Mouse (Mus musculus) E14TG2a.4 (cell line): Measurements from ENCODE around the gene Crygn.

Experiments
- H3K27me3 ChIP-seq: 2 replicates; pipeline ENCODE4 v1.6.1; 2014; ENCODE audit warnings: low read length, control low read depth; ENCODE audit not compliant: insufficient read depth
- H3K36me3 ChIP-seq: 2 replicates; pipeline ENCODE4 v1.6.1; 2014; ENCODE audit warnings: low read length, control low read depth; ENCODE audit not compliant: insufficient read depth
- H3K4me1 ChIP-seq: replicated peaks from 2 replicates; pipeline ENCODE4 v1.6.1; 2014; ENCODE audit warnings: low read depth, low read length, control low read depth
- H3K4me3 ChIP-seq: replicated peaks from 2 replicates; pipeline ENCODE4 v1.5.1; 2014; ENCODE audit warnings: mild to moderate bottlenecking, low read length
- H3K9me3 ChIP-seq: 2 replicates; pipeline ENCODE4 v1.6.1; 2014; ENCODE audit warnings: low read length, control low read depth
- CTCF ChIP-seq: conservative IDR thresholded peaks from 2 replicates; pipeline ENCODE4 v1.5.1; 2014; ENCODE audit warnings: low read length
- NANOG ChIP-seq: IDR thresholded peaks from 2 replicates; pipeline ENCODE4 v1.6.1; 2014; ENCODE audit warnings: borderline replicate concordance, low read length, mixed read lengths
- POU5F1 ChIP-seq: IDR thresholded peaks from 2 replicates; pipeline ENCODE4 v1.6.1; 2014; ENCODE audit warnings: low read length, borderline replicate concordance

The Crygn gene

DNA sequence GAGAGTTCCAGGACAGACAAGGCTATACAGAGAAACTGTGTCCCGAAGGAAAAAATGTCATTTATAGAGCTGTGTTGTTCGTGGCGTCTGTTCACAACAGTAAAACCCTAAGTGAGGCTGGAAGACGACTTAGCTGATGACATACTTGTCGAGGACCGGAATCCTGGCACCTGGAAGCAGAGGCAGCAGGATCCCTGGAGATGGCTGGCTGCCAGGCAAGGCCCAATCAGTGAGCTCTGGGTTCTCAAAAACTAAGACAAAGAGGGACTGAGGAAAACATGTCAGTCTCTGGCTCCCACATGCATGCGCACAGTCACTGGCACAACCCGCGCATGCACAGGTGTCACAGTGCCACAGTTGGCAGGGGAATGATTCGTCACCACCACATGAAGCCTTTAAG is 20.2 kb downstream of the Crygn start:
- H3K4me1 ChIP-seq, result peaks cover 28% of the 10 kb centered on the region
- H3K36me3 ChIP-seq, result no peaks in the 10 kb centered on the region
- 0 out of 2 replicates have a peak, but pooled peaks cover 2% of the 10 kb centered on the region for H3K27me3 ChIP-seq
- no peaks in the 10 kb centered on the region for H3K9me3 ChIP-seq
- TF ChIP-seq CTCF, result no peak
- no peak for TF ChIP-seq NANOG
- TF ChIP-seq POU5F1, result no peak
- no peak overlapping the region for H3K4me3 ChIP-seq

DNA sequence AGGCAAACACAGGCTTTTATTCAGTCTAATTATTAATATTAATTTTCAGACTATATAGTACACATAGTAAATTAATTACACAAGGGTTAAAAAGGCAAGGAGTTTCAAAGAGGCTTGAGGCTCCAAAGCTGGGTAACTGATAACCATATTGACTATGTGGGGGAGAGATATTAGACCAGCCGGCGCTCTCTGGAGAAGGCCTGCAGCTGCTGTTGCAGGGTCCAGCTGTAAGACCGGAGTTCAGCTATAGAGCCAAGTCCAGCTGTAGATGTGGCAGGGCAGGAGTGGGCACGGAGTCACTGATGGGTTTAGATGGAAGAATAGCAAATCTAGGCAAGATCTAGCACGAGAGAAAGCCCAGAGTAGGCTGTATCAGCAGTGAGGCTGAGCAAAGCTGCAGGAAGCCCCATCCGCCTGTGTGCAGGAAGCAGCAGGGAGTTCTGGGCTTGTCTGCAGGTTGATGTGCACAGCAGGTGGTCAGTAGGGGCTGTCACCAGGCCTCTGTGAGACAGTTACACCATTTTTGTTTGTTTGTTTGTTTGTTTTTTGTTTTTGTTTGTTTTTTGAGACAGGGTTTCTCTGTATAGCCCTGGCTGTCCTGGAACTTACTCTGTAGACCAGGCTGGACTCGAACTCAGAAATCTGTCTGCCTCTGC is 23.9 kb downstream of the Crygn start:
- Histone ChIP-seq H3K27me3 (peaks cover 31% of the 10 kb centered on the region), H3K36me3 (no peaks in the 10 kb centered on the region), H3K4me3 (0 out of 2 replicates have a peak overlapping the region, but pooled peaks have one; percentile 10), H3K4me1 (peaks cover 62% of the 10 kb centered on the region), H3K9me3 (no peaks in the 10 kb centered on the region)
- TF ChIP-seq CTCF (no peak), NANOG (peak; percentile 55; the same call in 1 of the 2 replicates)

DNA sequence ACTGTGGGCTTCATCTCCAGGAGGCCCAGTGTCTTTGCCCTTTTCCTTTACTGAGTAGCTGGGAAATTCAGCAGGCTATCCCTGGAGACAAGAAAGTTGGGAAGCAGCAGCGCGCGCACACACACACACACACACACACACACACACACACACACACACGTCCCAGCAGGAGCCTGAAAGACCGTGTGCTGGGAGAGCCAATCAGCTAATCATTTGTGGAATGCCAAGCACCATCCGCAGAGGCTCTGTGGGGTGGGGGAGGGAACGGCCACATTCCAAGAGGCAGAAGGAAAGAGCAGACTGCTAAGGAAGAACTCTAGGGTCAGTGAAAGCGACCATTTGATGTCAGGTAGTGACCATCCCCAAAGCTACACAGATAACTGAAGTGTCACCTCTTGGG is 24.7 kb downstream of the Crygn start:
- Histone ChIP-seq H3K36me3 (no peaks in the 10 kb centered on the region), H3K4me3 (0 out of 2 replicates have a peak overlapping the region, but pooled peaks have one; percentile 10), H3K27me3 (peaks cover 34% of the 10 kb centered on the region), H3K4me1 (peaks cover 62% of the 10 kb centered on the region), H3K9me3 (no peaks in the 10 kb centered on the region)
- TF ChIP-seq POU5F1, result no peak
- TF ChIP-seq CTCF, result no peak
- TF ChIP-seq NANOG, result no peak

DNA sequence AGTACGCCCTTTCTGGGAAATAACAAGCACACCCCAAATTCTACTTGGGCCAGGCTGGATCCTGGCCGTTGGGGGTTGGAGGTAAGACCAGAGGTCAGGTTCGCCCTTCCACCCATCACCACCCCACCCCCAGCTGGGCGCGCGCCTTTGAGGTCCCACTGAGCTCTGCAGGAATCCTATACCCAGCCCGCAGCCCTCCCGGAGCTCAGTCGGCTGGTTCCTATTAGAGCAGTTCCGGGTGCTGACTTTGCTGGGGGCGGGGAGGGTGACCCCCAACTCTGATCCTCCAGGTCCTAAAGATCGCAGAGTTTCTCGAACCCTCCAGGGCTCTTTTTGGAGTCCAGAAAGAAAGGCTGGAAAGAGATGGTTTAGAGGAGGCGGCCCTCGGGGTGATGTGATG is 26.8 kb downstream of the Crygn start:
- Histone ChIP-seq H3K27me3 (peaks cover 34% of the 10 kb centered on the region), H3K4me3 (peak overlapping the region; percentile 85), H3K9me3 (no peaks in the 10 kb centered on the region), H3K4me1 (peaks cover 74% of the 10 kb centered on the region), H3K36me3 (peaks cover 3% of the 10 kb centered on the region; the same call in 1 of the 2 replicates)
- TF ChIP-seq CTCF (no peak), NANOG (no peak), POU5F1 (no peak)

DNA sequence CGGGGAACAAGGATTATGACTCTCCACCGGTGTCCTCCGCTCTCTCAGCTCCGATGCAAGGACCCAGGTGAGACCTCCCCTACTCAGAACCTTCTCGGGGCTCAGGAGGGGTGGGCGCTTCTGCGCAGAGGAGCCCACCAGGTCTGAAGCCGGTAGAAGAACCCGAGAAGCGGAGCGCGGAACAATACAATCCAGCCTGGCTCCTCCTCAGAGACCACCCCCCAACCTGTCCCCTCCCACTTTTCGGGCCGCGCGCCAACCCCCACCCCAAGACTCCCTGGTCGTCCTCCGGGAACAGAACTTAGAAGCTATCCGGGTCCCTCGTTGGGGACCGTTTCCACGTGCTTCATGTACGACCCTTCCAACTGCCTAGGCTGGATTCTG is 27.3 kb downstream of the Crygn start, which contains the start of gene Wdr86:
TSS of gene Wdr86 (minus strand) at position 240 of the 384 bp plus-strand sequence.
- H3K9me3 ChIP-seq, result no peaks in the 10 kb centered on the region
- peaks cover 8% of the 10 kb centered on the region; the same call in 1 of the 2 replicates for H3K36me3 ChIP-seq
- H3K4me1 ChIP-seq, result peaks cover 79% of the 10 kb centered on the region
- TF ChIP-seq POU5F1 (no peak), NANOG (no peak), CTCF (no peak)
- H3K4me3 ChIP-seq, result peak within 1 kb of the TSS; percentile 85
- peaks cover 34% of the 10 kb centered on the region for H3K27me3 ChIP-seq

DNA sequence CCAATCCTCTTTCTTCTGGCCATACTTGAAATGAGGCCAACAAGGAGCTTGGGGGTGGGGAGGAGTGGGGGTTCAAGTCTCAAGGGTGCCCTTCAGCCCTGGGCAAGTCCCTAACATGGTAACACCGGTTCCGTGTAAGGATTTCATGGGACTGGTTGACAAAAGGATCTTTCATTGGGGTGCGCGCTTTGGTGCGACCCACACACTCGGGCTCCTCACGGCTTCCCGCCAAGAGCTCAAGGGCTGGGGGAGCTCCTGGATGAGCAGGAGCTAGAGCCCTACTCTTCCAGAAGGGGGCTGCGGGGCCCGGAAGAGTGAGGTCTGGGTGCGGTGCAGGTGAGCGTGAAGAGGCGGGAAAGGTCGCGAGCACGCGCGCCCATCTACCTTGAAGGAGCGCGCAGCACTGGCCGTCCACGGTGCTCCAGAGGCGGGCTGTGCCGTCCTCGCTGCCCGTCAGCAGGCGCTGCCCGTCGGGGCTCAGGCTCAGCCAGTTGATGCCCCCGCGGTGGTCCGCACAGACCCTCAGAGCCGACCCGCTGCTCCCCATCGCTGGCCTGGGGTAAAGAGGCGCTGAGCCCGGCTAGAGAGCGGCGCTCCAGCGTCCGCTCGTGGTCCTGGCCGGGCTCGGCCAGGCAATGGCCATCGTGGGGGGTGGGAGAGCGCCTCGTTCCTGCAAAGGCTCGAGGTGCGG is 27.9 kb downstream of the Crygn start:
- H3K36me3 ChIP-seq, result peaks cover 10% of the 10 kb centered on the region; the same call in 1 of the 2 replicates
- H3K27me3 ChIP-seq, result peaks cover 34% of the 10 kb centered on the region
- TF ChIP-seq CTCF, result no peak
- H3K4me3 ChIP-seq, result peak overlapping the region; percentile 85
- no peaks in the 10 kb centered on the region for H3K9me3 ChIP-seq
- H3K4me1 ChIP-seq, result peaks cover 79% of the 10 kb centered on the region

DNA sequence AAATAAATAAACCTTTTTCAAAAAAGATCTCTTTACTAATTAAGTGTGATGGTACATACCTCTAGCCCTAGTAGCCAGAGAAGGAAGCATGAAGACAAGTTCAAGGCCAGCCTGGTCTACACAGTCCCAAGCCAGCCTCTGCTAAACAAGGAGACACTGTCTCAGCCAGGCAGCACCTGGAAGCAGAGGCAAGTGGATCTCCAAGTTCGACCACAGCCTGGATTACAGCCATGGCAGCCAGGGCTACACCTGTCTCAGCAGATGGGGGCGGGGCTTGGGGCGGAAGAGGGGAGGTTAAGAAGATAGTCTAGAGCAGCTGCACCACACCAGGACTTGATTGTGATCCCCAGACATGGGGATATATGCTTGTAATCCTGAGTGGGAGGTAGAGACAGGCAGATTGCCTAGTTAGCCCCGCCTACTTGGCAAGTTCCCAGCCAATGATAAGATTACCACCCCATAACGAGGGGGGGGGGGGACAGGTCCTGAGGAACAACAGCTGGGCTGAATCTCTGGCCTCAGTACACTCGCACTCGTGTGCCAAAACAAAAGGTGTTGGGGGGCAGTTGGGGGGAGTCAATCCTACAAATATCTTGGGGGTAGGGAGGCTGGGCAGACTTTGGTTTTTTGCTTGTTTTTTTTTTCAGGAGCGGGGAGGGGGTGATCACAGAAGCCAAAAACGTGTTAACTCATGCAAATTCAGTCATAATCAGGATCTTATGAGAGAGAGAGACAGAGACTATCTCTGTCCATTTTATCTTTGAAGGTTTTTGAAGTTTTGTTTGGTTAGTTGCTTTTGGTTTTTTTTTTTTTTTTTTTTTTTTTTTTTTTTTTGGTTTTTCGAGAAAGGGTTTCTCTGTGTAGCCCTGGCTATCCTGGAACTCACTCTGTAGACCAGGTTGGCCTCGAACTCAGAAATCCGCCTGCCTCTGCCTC is 30.6 kb downstream of the Crygn start:
- Histone ChIP-seq H3K9me3 (no peaks in the 10 kb centered on the region), H3K27me3 (peaks cover 34% of the 10 kb centered on the region), H3K36me3 (peaks cover 10% of the 10 kb centered on the region; the same call in 1 of the 2 replicates), H3K4me3 (no peak overlapping the region), H3K4me1 (peaks cover 66% of the 10 kb centered on the region)
- TF ChIP-seq NANOG, result no peak
- TF ChIP-seq POU5F1, result no peak
- TF ChIP-seq CTCF, result no peak

DNA sequence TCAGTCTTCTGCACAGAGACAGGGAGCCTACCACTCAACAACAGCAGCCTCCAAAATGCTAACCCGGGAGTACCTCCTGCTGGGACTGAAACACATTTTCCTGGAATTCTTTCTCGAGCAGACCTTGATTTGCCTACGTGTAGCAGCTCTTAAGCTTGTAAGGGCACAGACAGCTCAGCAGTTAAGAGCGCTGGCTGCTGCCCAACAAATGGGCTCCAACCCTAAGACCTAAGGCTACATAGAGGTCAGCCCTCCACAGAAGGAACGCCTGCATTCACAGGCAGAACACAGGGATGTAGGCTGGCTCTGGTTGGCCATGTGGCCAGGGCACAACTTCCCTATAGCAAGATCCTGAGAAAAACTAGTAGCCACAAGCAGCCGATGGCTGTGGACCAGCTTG is 31.9 kb downstream of the Crygn start:
- TF ChIP-seq NANOG, result no peak
- TF ChIP-seq CTCF, result no peak
- no peak for TF ChIP-seq POU5F1

More for the DNA sequence above, 31.9 kb downstream of the Crygn start:
- Histone ChIP-seq H3K36me3 (peaks cover 18% of the 10 kb centered on the region), H3K27me3 (peaks cover 23% of the 10 kb centered on the region), H3K4me3 (no peak overlapping the region), H3K9me3 (no peaks in the 10 kb centered on the region), H3K4me1 (peaks cover 54% of the 10 kb centered on the region)
